Mouse (Mus musculus) embryonic facial prominence, embryonic 10.5 days (tissue): ENCODE measurements at regions not wholly inside any gene's neighbourhood (a gene's known extent, or its start where the extent isn't known, plus 50 kb on each side); places are given as distances from the start of the nearest gene placed in this dataset.
A peak's percentile ranks its signal among the peaks of the same experiment; 100 is the strongest.

ENCODE experiments used
- DNase-seq: peaks from one replicate; pipeline ENCODE4 v3.0.0-alpha.2; 2017; ENCODE audit warnings: low spot score
- H3K27ac ChIP-seq: fragments of 300-500 bp; sonication (generic); replicated peaks from 2 replicates; pipeline ENCODE4 v1.5.1; 2016; ENCODE audit warnings: mild to moderate bottlenecking
- H3K27me3 ChIP-seq: fragments of 300-500 bp; sonication (generic); replicated peaks from 2 replicates; pipeline ENCODE4 v1.6.1; 2016; ENCODE audit warnings: low read depth, mild to moderate bottlenecking; ENCODE audit not compliant: poor library complexity, severe bottlenecking
- H3K36me3 ChIP-seq: fragments of 300-500 bp; sonication (generic); replicated peaks from 2 replicates; pipeline ENCODE4 v1.6.1; 2016; ENCODE audit warnings: mild to moderate bottlenecking, moderate library complexity
- H3K4me1 ChIP-seq: fragments of 300-500 bp; sonication (generic); 2 replicates; pipeline ENCODE4 v1.6.1; 2016
- H3K4me3 ChIP-seq: fragments of 300-500 bp; sonication (generic); 2 replicates; pipeline ENCODE4 v1.5.1; 2016; ENCODE audit warnings: mild to moderate bottlenecking, moderate library complexity
- H3K9me3 ChIP-seq: fragments of 300-500 bp; sonication (generic); 2 replicates; pipeline ENCODE4 v1.6.1; 2016; ENCODE audit warnings: mild to moderate bottlenecking
- WGBS: fragments of 180-500 bp; shearing (Covaris S2); methylation state at CpG from one replicate; pipeline ENCODE4 v1.1.7; 2016; 5-methylcytosine and 5-hydroxymethylcytosine counted together

DNA sequence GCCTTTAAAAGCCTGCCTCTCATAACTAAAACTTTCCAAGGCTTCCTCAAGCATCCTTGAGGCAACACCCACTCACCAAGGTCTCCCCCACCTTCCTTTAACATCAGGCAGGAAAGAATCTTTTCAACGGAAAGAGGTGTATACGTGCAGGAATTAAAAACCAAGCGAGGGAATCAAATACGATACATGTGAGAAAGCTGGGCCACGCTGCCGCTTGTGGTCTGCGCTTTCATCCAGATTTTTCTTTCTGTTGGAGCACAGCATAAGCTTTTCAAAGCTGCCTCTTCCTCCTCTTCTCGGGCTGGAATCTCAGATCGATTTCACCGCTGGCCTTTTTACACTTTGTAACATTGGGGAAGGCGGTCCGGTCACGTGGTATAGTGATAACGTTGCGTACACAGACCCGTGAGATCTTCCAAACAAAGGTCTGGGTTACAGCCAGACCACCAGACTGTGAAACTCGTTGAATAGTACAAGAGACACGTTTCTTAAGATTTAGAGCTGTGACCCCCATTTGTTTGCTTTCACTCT, 114.4 kb upstream of the Cpsf6 start:
- Histone ChIP-seq H3K4me3 (peak overlapping the region; percentile 48), H3K27me3 (no peaks in the 10 kb centered on the region; the same call in 1 of the 2 replicates), H3K36me3 (no peaks in the 10 kb centered on the region), H3K9me3 (0 out of 2 replicates have a peak, but pooled peaks cover 2% of the 10 kb centered on the region), H3K27ac (peak overlapping the region; percentile 57), H3K4me1 (peaks cover 10% of the 10 kb centered on the region)
- peak; percentile 37 for DNase-seq
- 40% methylated on average over 18 of the region's 18 CpGs for WGBS

DNA sequence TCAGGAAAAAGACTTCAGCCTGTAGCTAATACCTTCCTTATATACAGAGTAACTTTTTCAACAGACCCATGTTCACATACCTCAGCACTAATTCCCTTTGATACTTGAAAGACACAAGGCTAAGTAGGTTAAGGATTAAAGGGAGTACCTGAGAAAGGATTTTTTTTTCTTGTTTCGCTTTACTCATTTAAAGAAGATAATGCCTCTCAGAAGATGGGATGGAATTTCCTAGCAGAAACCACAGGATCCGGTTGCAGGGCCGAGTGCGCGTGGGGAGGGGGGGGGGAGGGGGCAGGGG, 114.0 kb upstream of the Cpsf6 start:
- Histone ChIP-seq H3K36me3 (no peaks in the 10 kb centered on the region), H3K27ac (no peak overlapping the region; the same call in 1 of the 2 replicates), H3K27me3 (no peaks in the 10 kb centered on the region; the same call in 1 of the 2 replicates), H3K9me3 (0 out of 2 replicates have a peak, but pooled peaks cover 2% of the 10 kb centered on the region), H3K4me1 (peaks cover 10% of the 10 kb centered on the region), H3K4me3 (peak overlapping the region; percentile 48)
- WGBS, result 14% methylated on average over 3 of the region's 5 CpGs
- no peak for DNase-seq

DNA sequence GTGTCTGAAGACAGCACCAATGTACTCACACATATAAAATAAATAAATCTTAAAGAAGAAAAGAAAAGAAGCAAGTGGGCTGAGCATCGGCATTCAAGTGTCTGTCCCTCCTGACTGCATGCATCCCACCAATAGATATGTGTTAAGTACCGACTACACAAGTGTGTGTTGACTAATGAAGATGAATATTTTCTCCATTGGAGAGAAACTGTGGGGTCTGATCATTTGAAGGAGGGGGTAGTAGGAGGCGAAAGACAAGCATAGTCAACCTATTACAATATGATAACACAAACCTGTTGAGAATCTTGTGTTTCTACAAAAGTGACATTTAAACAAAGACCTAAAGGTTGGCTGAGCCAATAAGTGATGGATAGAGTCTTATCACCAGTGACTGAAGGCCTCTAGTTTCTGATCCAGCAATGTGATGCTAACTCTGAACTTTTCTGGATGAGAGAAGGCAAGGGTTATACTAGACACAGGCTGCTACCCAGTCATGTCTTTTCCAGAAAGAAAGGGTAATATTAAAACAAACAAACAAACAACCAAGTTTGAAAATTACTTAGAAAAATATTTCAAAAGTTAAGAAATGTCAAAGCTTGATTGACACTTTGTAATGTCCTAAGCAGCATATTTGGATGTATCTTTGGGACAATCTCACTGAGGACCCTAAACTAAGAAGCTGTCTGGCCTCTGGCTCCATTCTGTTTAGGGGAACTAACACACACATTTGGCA, 113.4 kb upstream of the Cpsf6 start:
- Histone ChIP-seq H3K4me1 (peaks cover 10% of the 10 kb centered on the region), H3K36me3 (no peaks in the 10 kb centered on the region), H3K27me3 (no peaks in the 10 kb centered on the region; the same call in 1 of the 2 replicates), H3K4me3 (no peak overlapping the region), H3K27ac (no peak overlapping the region), H3K9me3 (0 out of 2 replicates have a peak, but pooled peaks cover 2% of the 10 kb centered on the region)
- WGBS, result 93% methylated on average over 3 of the region's 3 CpGs
- no peak for DNase-seq

DNA sequence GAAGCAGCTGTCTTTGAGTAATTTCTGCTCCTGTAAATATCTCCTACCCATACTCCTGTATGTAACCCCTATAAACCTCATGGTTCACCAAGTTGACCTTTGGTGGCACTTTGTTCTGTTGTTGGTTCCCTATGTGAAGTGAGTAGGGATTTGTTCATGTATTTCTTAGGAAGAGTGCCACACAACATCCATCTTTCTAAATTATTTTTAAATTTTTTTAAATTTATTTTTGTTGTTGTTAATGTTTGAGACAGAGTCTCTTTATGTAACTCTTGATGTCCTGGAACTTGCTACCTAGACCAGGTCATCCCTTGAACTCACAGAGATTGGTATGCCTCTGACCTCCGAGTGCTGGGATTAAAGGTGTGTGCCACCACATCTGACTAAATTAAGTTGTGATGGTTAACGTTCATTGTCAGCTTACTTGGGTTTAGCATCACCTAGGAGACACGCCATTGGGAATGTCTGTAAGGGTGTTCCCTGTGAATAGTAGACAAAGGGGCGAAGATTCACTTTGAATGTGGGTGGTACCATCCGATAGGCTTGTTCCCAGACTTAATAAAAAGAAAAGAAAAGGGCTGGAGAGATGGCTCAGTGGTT, 112.7 kb upstream of the Cpsf6 start:
- DNase-seq, result no peak
- Histone ChIP-seq H3K4me1 (peaks cover 10% of the 10 kb centered on the region), H3K4me3 (no peak overlapping the region), H3K9me3 (0 out of 2 replicates have a peak, but pooled peaks cover 2% of the 10 kb centered on the region), H3K27ac (no peak overlapping the region), H3K36me3 (no peaks in the 10 kb centered on the region), H3K27me3 (no peaks in the 10 kb centered on the region)
- WGBS, result 91% methylated on average over 5 of the region's 5 CpGs

DNA sequence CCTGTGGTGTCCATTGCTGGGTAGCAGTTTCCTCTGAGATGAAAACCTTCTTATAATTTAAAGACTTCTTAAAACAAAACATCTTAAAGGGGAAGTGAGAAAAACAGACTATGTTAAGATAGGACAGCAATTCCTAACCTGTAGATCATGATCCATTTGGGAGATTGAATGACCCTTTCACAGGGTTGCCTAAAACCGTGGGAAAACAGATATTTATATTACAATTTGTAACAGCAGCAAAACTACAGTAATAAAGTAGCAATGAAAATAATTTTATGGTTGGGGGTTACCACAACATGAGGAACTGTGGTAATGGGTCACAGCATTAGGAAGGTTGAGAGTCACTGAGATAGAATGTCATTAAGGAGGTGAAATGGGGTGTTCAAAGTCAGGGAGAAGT, 111.9 kb upstream of the Cpsf6 start:
- 0 out of 2 replicates have a peak, but pooled peaks cover 2% of the 10 kb centered on the region for H3K9me3 ChIP-seq
- no peak overlapping the region for H3K4me3 ChIP-seq
- H3K36me3 ChIP-seq, result no peaks in the 10 kb centered on the region
- H3K4me1 ChIP-seq, result peaks cover 10% of the 10 kb centered on the region
- 73% methylated on average over 1 of the region's 1 CpGs for WGBS
- DNase-seq, result no peak
- H3K27ac ChIP-seq, result no peak overlapping the region
- H3K27me3 ChIP-seq, result no peaks in the 10 kb centered on the region

DNA sequence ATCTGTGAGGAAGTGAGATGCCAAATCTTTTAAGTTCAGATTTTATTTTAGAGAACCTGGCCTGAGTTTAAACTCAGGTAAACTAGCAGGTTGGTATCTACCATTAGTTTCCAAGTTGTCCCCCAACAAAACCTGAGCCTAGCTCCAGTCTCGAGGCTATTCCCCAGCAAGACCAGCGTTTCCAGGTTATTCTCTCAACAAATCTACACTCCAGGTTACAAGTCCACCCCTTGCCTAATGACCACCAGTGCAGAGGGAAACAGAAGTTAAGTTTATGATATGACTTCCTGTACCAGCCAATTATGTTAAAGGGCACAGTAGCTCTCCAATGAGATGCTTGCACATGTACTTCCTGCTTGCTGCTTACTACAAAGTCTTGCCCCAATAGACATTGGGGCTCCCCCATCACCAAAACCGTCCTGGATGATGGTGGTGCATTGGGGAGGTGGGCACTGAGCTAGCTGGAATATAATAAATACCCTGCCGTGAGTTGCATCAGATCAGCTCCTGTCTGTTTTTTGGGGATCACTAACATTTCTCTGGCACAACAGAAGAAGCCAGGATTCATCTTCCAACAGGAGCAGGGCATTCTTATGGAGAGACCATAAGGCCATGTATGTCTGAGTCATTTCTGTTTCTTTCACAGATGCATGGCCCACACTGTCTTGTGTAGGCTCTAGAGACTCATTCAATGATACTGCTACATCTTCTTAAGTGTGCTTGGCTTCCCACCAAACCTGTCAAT, 111.2 kb upstream of the Cpsf6 start:
- WGBS, result 90% methylated on average over 4 of the region's 4 CpGs
- H3K4me1 ChIP-seq, result peaks cover 10% of the 10 kb centered on the region
- no peaks in the 10 kb centered on the region for H3K36me3 ChIP-seq
- H3K9me3 ChIP-seq, result 0 out of 2 replicates have a peak, but pooled peaks cover 2% of the 10 kb centered on the region
- H3K4me3 ChIP-seq, result no peak overlapping the region
- H3K27ac ChIP-seq, result no peak overlapping the region
- DNase-seq, result no peak
- H3K27me3 ChIP-seq, result no peaks in the 10 kb centered on the region

DNA sequence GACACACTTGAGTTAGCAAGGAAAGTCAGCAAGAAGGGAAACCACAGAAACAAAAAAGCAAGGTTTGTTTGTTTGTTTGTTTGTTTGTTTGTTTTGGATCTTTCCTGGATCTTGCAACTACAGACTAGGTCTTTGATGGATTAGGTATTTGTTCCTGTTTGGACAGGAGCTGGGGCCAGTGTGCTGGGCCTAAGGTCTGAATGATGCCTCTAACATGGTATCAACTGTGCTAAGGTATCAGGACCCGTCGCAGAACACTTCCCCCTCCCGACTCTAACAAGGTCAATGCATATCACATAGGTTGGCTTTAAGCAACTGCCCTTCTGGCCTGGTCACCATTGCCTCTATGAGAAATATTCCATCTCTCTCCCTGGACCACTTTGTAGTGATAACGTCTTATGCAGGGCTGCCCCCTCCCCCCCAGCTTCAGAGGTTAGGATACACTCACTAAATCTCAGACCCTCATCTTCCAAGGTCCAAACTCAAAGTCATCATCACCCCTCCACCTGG, 103.3 kb upstream of the Cpsf6 start:
- H3K27me3 ChIP-seq, result no peaks in the 10 kb centered on the region
- WGBS, result 94% methylated on average over 4 of the region's 4 CpGs
- no peaks in the 10 kb centered on the region for H3K9me3 ChIP-seq
- H3K36me3 ChIP-seq, result no peaks in the 10 kb centered on the region
- no peak overlapping the region for H3K27ac ChIP-seq
- no peak for DNase-seq
- peaks cover under 1% of the 10 kb centered on the region for H3K4me1 ChIP-seq
- no peak overlapping the region for H3K4me3 ChIP-seq

DNA sequence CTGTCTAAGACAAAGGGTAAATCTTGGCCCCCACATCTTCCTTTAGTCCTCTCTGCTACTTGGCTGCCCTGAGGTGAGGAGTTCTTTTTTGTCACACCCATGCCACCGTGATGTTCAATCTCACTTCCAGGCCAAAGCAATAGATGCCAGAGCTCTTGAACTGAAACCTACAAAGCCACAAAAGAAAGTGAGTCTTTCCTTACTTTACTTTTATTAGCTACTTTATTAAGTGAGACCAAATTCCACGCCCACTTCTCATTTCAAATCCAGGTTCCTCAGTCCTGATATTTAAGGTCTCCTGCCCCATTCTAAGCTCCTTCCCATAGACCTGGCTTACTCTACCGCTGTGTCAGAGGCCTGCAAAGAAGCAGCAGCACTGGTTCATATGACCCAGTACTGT, 102.5 kb upstream of the Cpsf6 start:
- peaks cover 7% of the 10 kb centered on the region for H3K4me1 ChIP-seq
- H3K4me3 ChIP-seq, result no peak overlapping the region
- 84% methylated on average over 3 of the region's 3 CpGs for WGBS
- H3K9me3 ChIP-seq, result no peaks in the 10 kb centered on the region
- H3K27me3 ChIP-seq, result no peaks in the 10 kb centered on the region
- no peaks in the 10 kb centered on the region for H3K36me3 ChIP-seq
- no peak overlapping the region for H3K27ac ChIP-seq
- no peak for DNase-seq

DNA sequence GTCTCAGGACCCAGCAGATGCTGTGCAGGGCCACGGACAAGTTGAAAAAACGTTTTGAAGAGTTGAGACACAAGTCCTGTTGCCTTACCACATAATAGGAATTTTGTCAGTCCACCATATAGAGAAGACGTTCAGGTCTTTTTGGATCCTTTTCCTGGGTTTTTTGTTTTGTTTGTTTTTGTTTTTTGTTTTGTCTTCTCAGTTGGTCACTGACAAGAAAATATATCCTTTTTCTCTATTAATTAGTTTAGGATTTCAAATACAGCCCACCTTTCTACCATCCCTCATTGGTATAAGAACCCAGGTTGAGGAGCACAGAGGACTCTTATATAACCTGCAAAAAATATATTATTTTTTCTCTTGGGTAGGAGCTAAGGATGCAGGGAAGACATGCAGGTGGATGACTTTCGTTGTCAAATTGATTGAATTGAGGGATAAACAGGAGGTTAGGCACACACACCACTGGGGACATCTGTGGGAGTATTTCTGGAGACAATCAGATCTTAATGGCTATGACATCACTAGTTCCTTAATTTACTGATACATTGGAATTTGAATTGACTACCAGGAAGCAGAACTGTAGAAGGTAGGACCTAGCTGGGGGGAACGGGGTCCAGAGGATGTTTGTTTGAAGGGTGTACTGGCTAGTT, 101.7 kb upstream of the Cpsf6 start:
- Histone ChIP-seq H3K9me3 (no peaks in the 10 kb centered on the region), H3K4me1 (peaks cover 7% of the 10 kb centered on the region), H3K4me3 (no peak overlapping the region), H3K27me3 (no peaks in the 10 kb centered on the region), H3K27ac (no peak overlapping the region), H3K36me3 (no peaks in the 10 kb centered on the region)
- WGBS, result 81% methylated on average over 5 of the region's 5 CpGs
- no peak for DNase-seq

DNA sequence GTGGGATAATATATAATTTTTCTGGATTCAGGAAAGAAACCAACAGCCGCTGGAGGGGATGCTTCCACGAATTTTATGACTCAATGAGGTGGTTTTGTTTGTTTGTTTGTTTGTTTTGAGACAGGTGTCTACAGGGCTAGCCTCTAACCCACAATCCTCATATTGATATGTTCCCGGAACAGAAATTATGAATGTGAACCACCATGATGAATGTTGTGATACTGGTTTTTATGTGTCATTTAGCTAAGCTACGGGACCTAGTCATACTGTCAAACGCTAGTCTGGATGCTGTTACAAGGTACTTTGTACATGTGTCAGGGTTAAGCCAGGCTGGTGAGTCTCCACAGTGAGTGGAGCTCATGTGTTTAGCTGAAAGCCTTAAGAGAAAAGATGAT, 100.6 kb upstream of the Cpsf6 start:
- no peak for DNase-seq
- no peaks in the 10 kb centered on the region for H3K9me3 ChIP-seq
- H3K36me3 ChIP-seq, result no peaks in the 10 kb centered on the region
- H3K27me3 ChIP-seq, result no peaks in the 10 kb centered on the region
- H3K27ac ChIP-seq, result no peak overlapping the region
- peaks cover 7% of the 10 kb centered on the region for H3K4me1 ChIP-seq
- WGBS, result 92% methylated on average over 5 of the region's 5 CpGs
- H3K4me3 ChIP-seq, result no peak overlapping the region

DNA sequence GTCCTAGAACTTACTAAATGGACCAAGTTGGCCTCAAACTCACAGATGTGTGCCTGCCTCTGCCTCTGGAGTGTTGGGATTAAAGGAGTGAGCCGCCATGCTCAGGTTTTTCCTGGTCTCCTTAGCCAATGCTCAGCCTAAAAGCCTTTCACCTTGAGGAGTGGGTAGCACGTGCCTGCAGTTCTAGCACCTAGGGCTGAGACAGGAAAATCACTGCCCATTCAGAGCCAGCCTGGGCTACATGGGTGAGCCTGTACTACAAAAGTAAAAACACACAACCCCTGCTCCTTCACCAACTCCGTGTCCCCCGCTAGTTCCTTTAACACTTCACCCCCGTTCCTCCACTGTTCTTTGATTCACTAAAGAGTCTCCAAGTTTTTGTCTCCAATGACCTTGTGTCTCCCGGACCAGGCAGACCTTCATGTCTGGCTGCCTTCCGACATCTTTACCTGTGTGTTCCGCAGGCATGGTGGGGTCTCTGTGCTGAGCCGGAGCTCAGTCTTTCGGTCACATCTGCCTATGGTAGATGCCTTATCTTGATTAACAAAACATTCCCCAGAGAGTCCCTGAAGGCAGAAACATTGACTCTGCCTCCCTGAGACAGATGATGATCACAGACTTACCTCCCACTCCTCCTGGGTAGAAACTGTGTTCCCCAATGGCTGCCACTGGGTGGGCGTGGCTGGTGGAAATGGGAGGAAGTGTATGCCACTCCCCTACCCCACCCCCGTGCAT, 100.1 kb upstream of the Cpsf6 start:
- H3K9me3 ChIP-seq, result no peaks in the 10 kb centered on the region
- H3K36me3 ChIP-seq, result no peaks in the 10 kb centered on the region
- WGBS, result 88% methylated on average over 12 of the region's 12 CpGs
- no peaks in the 10 kb centered on the region for H3K27me3 ChIP-seq
- no peak for DNase-seq
- H3K4me1 ChIP-seq, result peaks cover 7% of the 10 kb centered on the region
- H3K4me3 ChIP-seq, result no peak overlapping the region
- H3K27ac ChIP-seq, result no peak overlapping the region

DNA sequence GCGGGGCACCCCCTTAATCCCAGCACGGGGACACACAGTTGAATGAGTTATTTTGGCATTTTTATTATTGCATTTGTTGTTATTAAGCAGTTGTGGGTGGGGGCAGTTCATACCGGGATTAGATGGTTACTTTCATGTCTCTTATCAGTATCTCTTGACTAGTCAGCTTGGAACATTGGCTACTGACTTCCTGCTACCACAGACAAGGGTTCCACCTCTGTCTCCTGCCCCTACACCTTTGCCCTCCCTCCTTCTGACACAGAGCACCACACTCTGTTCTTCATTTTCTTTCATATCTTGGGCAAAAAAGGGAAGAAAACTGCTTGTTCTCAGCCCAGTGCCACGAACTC, 99.1 kb upstream of the Cpsf6 start:
- WGBS, result 80% methylated on average over 4 of the region's 4 CpGs

More for the DNA sequence above, 99.1 kb upstream of the Cpsf6 start:
- Histone ChIP-seq H3K4me1 (peaks cover 7% of the 10 kb centered on the region), H3K27me3 (no peaks in the 10 kb centered on the region), H3K36me3 (no peaks in the 10 kb centered on the region), H3K9me3 (peaks cover 4% of the 10 kb centered on the region; the same call in 1 of the 2 replicates), H3K27ac (no peak overlapping the region), H3K4me3 (no peak overlapping the region)
- no peak for DNase-seq
